Mouse (Mus musculus) hindbrain, embryonic 11.5 days (tissue): ENCODE measurements around the gene Hs6st1. TPM values are rescaled to one million over a fixed set of nuclear protein-coding genes. Genes with fewer than 3 reads are reported as not detected.

Experiments
- polyA plus RNA-seq: library from polyadenylated mRNA; unstranded; fragments of >200 nt; fragmentation: Nextera tagmentation; extraction: Ambion mirVana; gene quantifications from 2 replicates; pipeline ENCODE4 v1.2.1, GENCODE M21; 2014

The Hs6st1 gene
- polyA plus RNA-seq, 1 experiment from 2014 or later = 10.7 TPM

Other genes starting within 250 kb of the Hs6st1 start
- 76.3 and 97.6 TPM in 2 replicates for gene Uggt1, start 176.3 kb downstream of the Hs6st1 start, polyA plus RNA-seq
- gene Neurl3, start 206.3 kb downstream of the Hs6st1 start, polyA plus RNA-seq = 0.32 and 1.3 TPM in 2 replicates
- gene Arid5a, start 239.3 kb downstream of the Hs6st1 start, polyA plus RNA-seq = 1.9 and 2.7 TPM in 2 replicates